Mouse (Mus musculus): ENCODE data around the gene Stom.
A peak's percentile ranks its signal among the peaks of the same experiment; 100 is the strongest.

Gene Stom

DNA sequence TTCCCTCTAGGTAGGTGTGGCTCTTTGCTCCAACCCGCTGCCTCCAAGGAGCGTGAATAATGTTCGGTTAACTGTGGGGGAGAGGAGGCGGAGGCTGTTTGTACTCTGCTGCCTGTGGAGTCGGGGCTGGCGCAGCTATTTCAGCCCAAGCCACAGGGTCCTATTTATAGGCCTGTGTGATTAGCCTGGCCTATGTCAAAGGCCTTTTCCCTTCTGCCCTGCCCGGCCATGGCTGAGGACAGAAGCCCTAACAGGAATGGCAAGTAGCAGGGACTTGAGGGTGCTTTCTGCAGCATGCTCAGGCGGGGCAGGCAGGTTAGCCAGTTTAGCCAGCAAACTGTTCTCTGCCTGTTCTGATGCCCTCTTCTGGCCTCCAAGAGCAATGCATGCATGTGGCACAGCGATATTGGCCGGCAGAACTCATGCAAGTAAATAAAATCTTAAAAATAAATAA, 66.2 kb downstream of the Stom start:
- DNase-seq, result peak; percentile 71

DNA sequence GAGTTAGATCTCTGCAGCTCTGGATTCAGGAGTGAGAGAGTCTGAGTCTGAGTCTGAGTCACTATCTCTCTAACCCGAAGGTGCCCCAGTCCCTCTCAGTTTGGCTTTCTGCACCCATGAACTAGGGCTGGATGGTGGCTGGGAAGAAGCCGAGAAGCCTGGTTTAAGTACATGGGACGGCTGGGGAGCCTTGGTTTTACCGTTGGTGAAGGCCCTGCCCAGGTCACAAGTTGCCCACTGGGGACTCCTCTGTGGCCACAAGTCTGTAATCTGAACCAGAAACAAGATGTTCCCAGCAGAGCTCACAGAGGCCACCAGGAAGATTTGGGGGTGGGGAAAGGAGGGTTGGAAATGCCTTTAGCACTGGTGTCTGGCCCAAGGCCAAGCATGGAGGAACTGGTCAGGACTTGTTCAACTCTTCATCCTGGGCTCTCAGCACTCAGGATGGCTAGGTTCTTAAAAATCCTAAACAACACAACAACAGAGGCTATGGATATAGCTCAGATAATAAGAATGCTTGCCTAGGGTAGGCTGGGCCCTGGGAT, 67.0 kb downstream of the Stom start:
- DNase-seq, result no peak

- DNase-seq, result no peak
These were observed 67.6 kb downstream of the Stom start for GRCm38 (mm10) chr2:35269136-35269535.

DNA sequence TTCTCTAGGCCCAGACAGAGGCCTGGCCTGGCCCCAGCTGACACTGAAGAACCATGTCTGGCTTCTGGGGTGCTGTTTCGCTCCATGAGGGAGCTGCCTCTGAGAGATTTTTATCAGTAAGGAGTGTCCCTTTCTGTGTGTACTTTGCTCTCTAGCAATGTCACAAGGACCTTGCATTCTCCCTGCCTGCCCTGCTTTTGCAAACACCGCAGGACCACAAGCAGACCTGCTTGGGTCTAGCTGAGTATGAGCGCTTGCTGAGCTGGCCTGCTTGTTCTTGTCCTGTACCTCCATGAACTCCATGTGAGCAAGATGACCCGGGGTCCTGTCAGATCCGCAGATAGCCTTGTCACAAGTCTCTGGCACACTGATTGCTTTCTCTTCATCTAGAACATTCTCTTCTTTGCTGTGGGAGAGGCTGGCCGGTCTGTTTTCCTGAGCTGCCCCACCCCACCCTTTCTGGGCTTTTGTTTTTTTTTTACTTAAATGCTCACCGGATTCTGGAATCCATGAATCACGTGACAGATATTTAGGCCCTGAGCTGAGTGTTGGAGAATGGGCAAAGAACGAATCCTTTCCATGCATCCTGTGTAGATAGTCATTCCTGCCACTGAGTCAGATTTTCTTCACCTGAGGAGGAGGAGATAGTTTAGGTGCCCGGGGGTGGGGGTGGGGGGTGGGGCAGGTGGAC, 68.8 kb downstream of the Stom start:
- DNase-seq, result no peak

- DNase-seq, result no peak
These were observed 69.5 kb downstream of the Stom start for GRCm38 (mm10) chr2:35267156-35267875.

DNA sequence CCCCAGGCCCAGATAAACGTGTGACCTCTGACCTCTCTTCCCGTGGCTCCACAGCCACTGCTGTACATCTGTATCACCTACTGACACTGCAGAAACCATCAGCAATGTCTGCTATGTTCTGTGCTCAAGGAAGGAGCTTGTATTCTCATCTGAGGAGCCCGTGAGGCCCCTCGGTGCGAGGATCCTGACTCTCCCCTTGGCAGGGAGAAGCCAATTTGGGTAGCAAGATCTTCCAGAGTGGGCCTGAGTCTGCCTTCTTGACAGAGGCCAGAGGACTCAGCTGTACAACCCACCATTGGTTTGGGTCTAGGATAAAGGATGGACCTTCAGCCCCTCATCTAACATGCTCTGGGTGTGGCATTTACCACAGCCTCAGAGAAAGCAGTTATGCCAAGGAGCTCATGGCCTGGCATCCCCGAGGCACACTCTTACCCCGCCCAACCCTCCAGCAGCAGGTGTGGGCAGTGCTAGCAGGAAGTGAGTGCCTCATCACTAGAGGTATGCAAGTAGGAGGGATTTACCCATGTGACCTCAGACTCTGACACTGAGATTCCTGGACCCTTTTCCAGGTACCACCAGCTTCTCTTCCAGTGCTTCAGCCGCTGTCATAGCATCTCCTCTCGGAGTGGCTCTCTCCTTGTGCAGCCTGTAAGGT, 70.4 kb downstream of the Stom start:
- DNase-seq, result no peak

DNA sequence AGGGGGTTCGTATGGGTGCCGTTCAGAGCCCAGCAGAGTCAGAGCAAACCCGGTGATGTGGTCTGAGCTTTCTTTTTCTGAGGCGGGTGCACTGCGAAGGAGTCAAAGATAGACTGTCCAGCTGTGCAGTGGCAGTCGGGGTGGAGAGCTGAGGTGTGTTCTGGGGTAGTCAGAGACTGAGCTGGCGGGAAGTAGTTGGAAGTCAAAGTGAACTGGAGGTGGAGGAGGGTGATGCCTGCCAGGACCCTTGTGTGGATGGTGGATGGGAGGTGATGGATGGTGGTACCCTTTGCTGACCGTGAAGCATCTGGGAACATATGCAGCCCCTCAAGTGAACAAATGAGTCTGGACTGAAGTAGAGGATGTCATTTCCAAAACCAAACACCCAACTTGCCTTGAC, 71.0 kb downstream of the Stom start:
- no peak for DNase-seq

DNA sequence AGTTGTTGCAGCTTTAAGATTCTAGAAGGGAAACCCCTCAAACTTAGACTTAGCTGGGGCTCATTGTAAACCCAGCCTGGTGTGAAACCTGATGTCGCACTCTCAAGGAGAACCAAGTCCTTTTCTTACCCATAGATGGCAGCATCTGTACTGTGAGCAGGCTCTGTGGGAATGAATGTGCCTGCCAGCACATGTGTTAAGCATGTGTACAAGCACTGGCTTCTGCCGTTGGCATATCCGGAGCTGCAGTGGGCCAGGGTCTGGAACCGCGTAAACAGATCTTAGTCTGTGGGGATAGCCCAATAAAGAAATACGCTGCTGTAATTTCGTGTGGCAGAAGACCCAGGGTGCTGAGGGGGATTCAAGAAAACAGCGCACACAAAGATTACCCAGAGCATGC, 71.5 kb downstream of the Stom start:
- peak; percentile 65 for DNase-seq

GRCm38 (mm10) chr2:35264095-35264494, 72.7 kb downstream of the Stom start:
- no peak for DNase-seq
